Mouse (Mus musculus) G1E (cell line): ENCODE measurements around the gene Gm27027. TPM values are rescaled to one million over a fixed set of nuclear protein-coding genes. Genes with fewer than 3 reads are reported as not detected.

ENCODE experiments used
- ATAC-seq: 2 replicates; pipeline ENCODE4 v1.8.0; 2016; ENCODE audit warnings: mild to moderate bottlenecking; ENCODE audit not compliant: insufficient number of reproducible peaks, poor library complexity, low FRiP score, severe bottlenecking; ENCODE audit errors: extremely low read depth
- DNase-seq: peaks from one replicate; pipeline ENCODE4 v3.0.0; 2012; ENCODE audit warnings: low spot score
- H3K27me3 ChIP-seq: 2 replicates; pipeline ENCODE4 v1.6.1; 2012; ENCODE audit warnings: mild to moderate bottlenecking, low read length, inconsistent platforms; ENCODE audit not compliant: insufficient read depth
- H3K36me3 ChIP-seq: replicated peaks from 2 replicates; pipeline ENCODE3; 2012; ENCODE audit warnings: mild to moderate bottlenecking, inconsistent platforms
- H3K4me1 ChIP-seq: 2 replicates; pipeline ENCODE4 v1.6.1; 2012; ENCODE audit warnings: low read depth, low read length, inconsistent platforms, mixed read lengths; ENCODE audit not compliant: insufficient read depth
- H3K4me3 ChIP-seq: 2 replicates; pipeline ENCODE4 v1.5.1; 2012; ENCODE audit warnings: low read depth, mild to moderate bottlenecking, inconsistent platforms, low read length, moderate library complexity, mixed read lengths
- H3K9me3 ChIP-seq: replicated peaks from 2 replicates; pipeline ENCODE4 v1.6.1; 2012; ENCODE audit warnings: inconsistent platforms
- CTCF ChIP-seq: IDR thresholded peaks from 2 replicates; pipeline ENCODE4 v1.5.1; 2012; ENCODE audit warnings: low read depth, low read length, inconsistent platforms, mixed read lengths
- GATA1 ChIP-seq: IDR thresholded peaks from 2 replicates; pipeline ENCODE4 v1.6.1; 2012; ENCODE audit warnings: borderline replicate concordance, low read length, inconsistent platforms, mixed read lengths
- GATA2 ChIP-seq: IDR thresholded peaks from 2 replicates; pipeline ENCODE4 v1.6.1; 2012; ENCODE audit warnings: low read depth, low read length, inconsistent platforms, borderline replicate concordance
- POLR2AphosphoS5 ChIP-seq: IDR thresholded peaks from 2 replicates; pipeline ENCODE4 v1.6.1; 2012; ENCODE audit warnings: low read depth, low read length, inconsistent platforms; ENCODE audit not compliant: insufficient replicate concordance
- TAL1 ChIP-seq: conservative IDR thresholded peaks from 2 replicates; pipeline ENCODE4 v1.6.1; 2012; ENCODE audit warnings: low read depth, low read length, inconsistent platforms, mixed read lengths
- polyA plus RNA-seq: library from polyadenylated mRNA; stranded (reverse); fragments of >175 nt; gene quantifications from 2 replicates; pipeline ENCODE4 v1.2.3, GENCODE M21; 2012
- total RNA-seq, 2 experiments: library from RNA; stranded (forward) in 1 of 2; stranded (reverse) in 1 of 2; fragments of 200-1000 nt in 1 of 2; fragments of >200 nt in 1 of 2; fragmentation: Nextera tagmentation in 1 of 2; gene quantifications; 2 replicates each; pipeline ENCODE4 v1.2.3; 2014 to 2017

The Gm27027 gene
- not detected in 2 replicates for total RNA-seq (2014; fragmentation: Nextera tagmentation)
- total RNA-seq (2017), result not detected in 2 replicates
- polyA plus RNA-seq, result not detected in 2 replicates

DNA sequence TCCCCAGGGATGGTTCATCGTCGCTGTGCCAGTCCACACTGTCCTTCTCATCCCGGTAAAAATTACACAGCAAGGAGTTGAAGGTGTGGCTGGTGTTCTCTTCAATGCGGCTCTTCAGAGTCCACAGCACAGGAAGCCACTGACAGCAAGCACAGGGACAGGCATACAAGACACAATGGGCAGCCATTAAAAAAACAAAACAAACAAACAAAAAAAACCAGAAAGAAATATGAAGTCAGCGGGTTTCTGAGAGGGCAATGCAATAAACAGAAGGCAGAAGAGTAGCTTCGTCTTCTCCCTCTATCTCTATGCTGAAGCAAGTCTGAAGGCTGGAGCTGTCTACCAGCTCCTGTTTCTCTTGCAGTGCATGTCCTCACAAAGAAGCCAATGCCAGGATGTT lies at the start of gene Gm27027:
Gm27027 (minus strand) TSS at position 101 of the 400 bp plus-strand sequence.
- peaks cover 83% of the 10 kb centered on the region for H3K36me3 ChIP-seq
- no peaks in the 10 kb centered on the region for H3K4me1 ChIP-seq
- no peaks in the 10 kb centered on the region for H3K27me3 ChIP-seq
- no peak for ATAC-seq
- TF ChIP-seq CTCF (no peak), TAL1 (no peak), GATA1 (no peak), POLR2AphosphoS5 (no peak), GATA2 (no peak)
- no peak for DNase-seq
- no peak within 1 kb of the TSS for H3K4me3 ChIP-seq
- H3K9me3 ChIP-seq, result no peaks in the 10 kb centered on the region

GRCm38 (mm10) chr2:94045411-94046090 lies 49.4 kb upstream of the Gm27027 start:
- no peak for TF ChIP-seq GATA1
- TF ChIP-seq TAL1, result no peak
- TF ChIP-seq GATA2, result no peak
- no peak for TF ChIP-seq CTCF
- no peak for TF ChIP-seq POLR2AphosphoS5
- peaks cover 71% of the 10 kb centered on the region for H3K36me3 ChIP-seq

GRCm38 (mm10) chr2:94044174-94044573 lies 48.0 kb upstream of the Gm27027 start:
- Histone ChIP-seq H3K9me3 (no peaks in the 10 kb centered on the region), H3K36me3 (peaks cover 77% of the 10 kb centered on the region), H3K27me3 (no peaks in the 10 kb centered on the region), H3K4me3 (no peak overlapping the region), H3K4me1 (no peaks in the 10 kb centered on the region)
- DNase-seq, result no peak
- no peak for ATAC-seq
- no peak for TF ChIP-seq GATA1

More at GRCm38 (mm10) chr2:94045411-94046090, 49.4 kb upstream of the Gm27027 start:
- H3K4me1 ChIP-seq, result no peaks in the 10 kb centered on the region
- no peaks in the 10 kb centered on the region for H3K27me3 ChIP-seq
- H3K4me3 ChIP-seq, result no peak overlapping the region
- no peak for DNase-seq
- H3K9me3 ChIP-seq, result no peaks in the 10 kb centered on the region
- no peak for ATAC-seq

DNA sequence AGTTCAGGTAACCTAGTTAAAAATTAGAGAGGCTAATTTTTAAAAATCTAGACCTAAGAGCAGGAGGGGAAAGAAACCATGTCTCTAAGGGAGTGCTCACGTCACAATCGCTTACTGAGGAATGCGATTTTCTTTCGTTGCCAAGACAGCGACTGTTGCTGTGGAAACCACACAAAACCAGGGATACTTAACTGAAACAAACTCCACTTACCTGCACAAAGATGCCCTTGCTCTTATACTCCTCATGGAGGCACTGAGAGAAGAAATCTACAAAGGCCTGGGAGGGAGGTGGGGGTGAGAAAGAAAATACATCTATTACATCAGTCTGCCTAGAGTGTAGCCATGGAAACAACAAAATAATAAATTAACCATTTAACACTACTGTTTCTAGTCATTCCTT lies 47.5 kb upstream of the Gm27027 start:
- TF ChIP-seq GATA2 (no peak), GATA1 (no peak), CTCF (no peak), TAL1 (no peak), POLR2AphosphoS5 (no peak)
- DNase-seq (no peak), ATAC-seq (no peak)
- Histone ChIP-seq H3K27me3 (no peaks in the 10 kb centered on the region), H3K4me3 (no peak overlapping the region), H3K4me1 (no peaks in the 10 kb centered on the region), H3K9me3 (no peaks in the 10 kb centered on the region), H3K36me3 (peaks cover 77% of the 10 kb centered on the region)

- Histone ChIP-seq H3K9me3 (no peaks in the 10 kb centered on the region), H3K27me3 (no peaks in the 10 kb centered on the region), H3K4me3 (no peak overlapping the region), H3K36me3 (peaks cover 82% of the 10 kb centered on the region), H3K4me1 (no peaks in the 10 kb centered on the region)
- no peak for TF ChIP-seq GATA1
- TF ChIP-seq GATA2, result no peak
- no peak for TF ChIP-seq TAL1
- no peak for TF ChIP-seq POLR2AphosphoS5
- TF ChIP-seq CTCF, result no peak
- no peak for DNase-seq
- no peak for ATAC-seq
Measured at GRCm38 (mm10) chr2:94042461-94042860, 46.3 kb upstream of the Gm27027 start.

- Histone ChIP-seq H3K27me3 (no peaks in the 10 kb centered on the region), H3K4me3 (no peak overlapping the region), H3K36me3 (peaks cover 88% of the 10 kb centered on the region), H3K4me1 (no peaks in the 10 kb centered on the region), H3K9me3 (no peaks in the 10 kb centered on the region)
- ATAC-seq (no peak), DNase-seq (no peak)
- TF ChIP-seq POLR2AphosphoS5, result no peak
- TF ChIP-seq CTCF, result no peak
- no peak for TF ChIP-seq GATA2
- no peak for TF ChIP-seq GATA1
Measured at GRCm38 (mm10) chr2:94040391-94041125, 44.4 kb upstream of the Gm27027 start.
